Mouse (Mus musculus): Measurements from ENCODE around the gene Otoa. TPM values are rescaled to one million over a fixed set of nuclear protein-coding genes. Genes with fewer than 3 reads are reported as not detected.

Gene Otoa
- total and polyA plus RNA-seq, 2 experiments from 2014 or later = 0.16 to 0.48 TPM

- no peaks in the 10 kb centered on the region for H3K36me3 ChIP-seq (ENCODE audit: insufficient read depth)
- WGBS = 92% methylated on average over 1 of the region's 1 CpGs
- H3K4me2 ChIP-seq (ENCODE audit: low read depth) = no peak overlapping the region
- no peak for TF ChIP-seq CTCF (IDR thresholded peaks at IDR 0.05; ENCODE audit: low read depth)
- H3K4me1 ChIP-seq (ENCODE audit: insufficient read depth) = no peaks in the 10 kb centered on the region
- no peak overlapping the region for H3K9ac ChIP-seq
- H3K4me3 ChIP-seq (ENCODE audit: low read depth, low read length) = no peak overlapping the region
- ATAC-seq = no peak
- no peak overlapping the region for H3K27ac ChIP-seq (ENCODE audit: low read depth, low read length)
- H3K27me3 ChIP-seq (ENCODE audit: insufficient read depth, low read length) = no peaks in the 10 kb centered on the region
- H3K9me3 ChIP-seq (ENCODE audit: low read length) = no peaks in the 10 kb centered on the region
- DNase-seq = no peak
Measured at GRCm38 (mm10) chr7:121043510-121043909, 37.9 kb upstream of the Otoa start.

DNA sequence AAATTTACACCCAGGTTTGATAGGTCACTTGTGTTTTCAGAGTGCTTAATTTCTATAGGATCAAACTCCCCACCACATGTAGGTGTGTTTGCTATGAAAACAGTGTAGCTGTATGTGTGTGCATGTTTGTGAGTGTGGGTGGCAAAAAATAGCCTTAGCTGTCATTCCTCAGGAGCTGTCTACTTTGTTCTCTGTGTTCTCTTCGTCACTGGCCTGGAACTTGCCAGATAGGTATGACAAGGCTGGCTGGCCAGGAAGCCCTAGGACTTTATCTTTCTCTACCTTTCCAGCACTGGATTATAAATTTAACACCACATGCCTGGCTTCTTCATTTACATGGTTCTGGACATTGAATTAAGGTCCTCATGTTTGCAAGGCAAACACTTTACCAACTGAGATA lies 37.2 kb upstream of the Otoa start:
- no peaks in the 10 kb centered on the region for H3K27me3 ChIP-seq (ENCODE audit: insufficient read depth, low read length)
- no peak for TF ChIP-seq CTCF (IDR thresholded peaks at IDR 0.05; ENCODE audit: low read depth)
- no peak overlapping the region for H3K9ac ChIP-seq
- H3K9me3 ChIP-seq (ENCODE audit: low read length) = no peaks in the 10 kb centered on the region
- H3K4me2 ChIP-seq (ENCODE audit: low read depth) = no peak overlapping the region
- ATAC-seq = no peak
- H3K4me1 ChIP-seq (ENCODE audit: insufficient read depth) = no peaks in the 10 kb centered on the region
- no peak for DNase-seq
- no peaks in the 10 kb centered on the region for H3K36me3 ChIP-seq (ENCODE audit: insufficient read depth)
- WGBS = 93% methylated on average over 1 of the region's 1 CpGs
- no peak overlapping the region for H3K27ac ChIP-seq (ENCODE audit: low read depth, low read length)
- H3K4me3 ChIP-seq (ENCODE audit: low read depth, low read length) = no peak overlapping the region

DNA sequence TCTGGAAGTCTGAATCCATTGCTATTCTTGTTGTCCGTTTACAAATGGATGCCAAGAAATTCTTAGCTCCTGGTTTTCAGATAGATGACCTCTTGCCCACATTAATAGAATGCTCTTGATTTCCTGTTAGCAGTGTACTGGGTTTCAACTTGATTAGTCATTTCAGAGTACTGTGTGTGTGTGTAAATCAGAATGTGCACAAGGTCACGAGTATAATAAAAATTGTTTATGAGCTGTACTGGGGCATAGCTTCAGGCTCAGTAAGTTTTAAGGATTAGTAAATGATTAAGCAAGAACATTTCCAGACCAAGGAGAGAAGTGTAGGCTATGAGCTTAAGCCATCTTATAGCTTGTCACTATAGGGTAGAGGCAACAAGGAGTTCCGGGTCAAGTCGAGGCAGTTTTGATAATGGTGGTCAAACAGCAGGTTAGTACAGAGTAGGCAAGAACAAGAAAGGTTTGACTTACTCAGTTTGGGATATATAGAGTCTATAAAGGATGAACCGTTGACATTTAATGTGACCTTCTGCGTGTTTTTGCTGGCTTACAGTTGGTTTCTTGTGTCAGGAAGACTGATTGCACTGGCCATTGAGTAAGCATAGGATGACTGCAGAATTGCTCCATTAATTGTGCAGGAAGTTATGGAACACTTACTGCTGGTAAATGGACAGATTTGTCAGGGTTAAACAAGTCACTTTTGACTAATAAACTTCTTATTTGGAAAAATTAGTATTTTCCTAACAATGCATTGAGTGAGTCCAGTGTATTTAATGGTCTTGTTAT lies 35.6 kb upstream of the Otoa start:
- peaks cover 7% of the 10 kb centered on the region; the same call in 1 of the 2 replicates for H3K36me3 ChIP-seq (ENCODE audit: insufficient read depth)
- H3K9ac ChIP-seq = no peak overlapping the region
- no peak overlapping the region for H3K27ac ChIP-seq (ENCODE audit: low read depth, low read length)
- no peaks in the 10 kb centered on the region for H3K9me3 ChIP-seq (ENCODE audit: low read length)
- no peak overlapping the region for H3K4me3 ChIP-seq (ENCODE audit: low read depth, low read length)
- ATAC-seq = no peak
- WGBS = 95% methylated on average over 6 of the region's 6 CpGs
- H3K27me3 ChIP-seq (ENCODE audit: insufficient read depth, low read length) = no peaks in the 10 kb centered on the region
- no peak for DNase-seq
- no peak for TF ChIP-seq CTCF (IDR thresholded peaks at IDR 0.05; ENCODE audit: low read depth)
- no peak overlapping the region for H3K4me2 ChIP-seq (ENCODE audit: low read depth)
- H3K4me1 ChIP-seq (ENCODE audit: insufficient read depth) = no peaks in the 10 kb centered on the region

DNA sequence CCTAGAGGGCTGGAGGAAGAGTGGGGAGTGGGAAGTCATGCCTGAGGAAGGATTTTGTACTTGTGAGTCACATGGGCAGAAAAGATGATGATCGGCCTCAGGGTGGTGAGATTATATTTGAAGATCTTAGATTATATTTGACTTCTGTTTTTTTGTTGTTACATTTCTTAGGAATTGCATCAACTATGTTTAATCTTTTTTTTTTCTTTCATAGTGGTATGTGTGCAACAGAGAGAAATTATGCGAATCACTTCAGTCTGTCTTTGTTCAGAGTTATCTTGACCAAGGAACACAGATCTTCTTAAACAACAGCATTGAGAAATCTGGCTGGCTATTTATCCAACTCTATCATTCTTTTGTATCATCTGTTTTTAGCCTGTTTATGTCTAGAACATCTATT lies 33.8 kb upstream of the Otoa start:
- peaks cover 13% of the 10 kb centered on the region for H3K36me3 ChIP-seq (ENCODE audit: insufficient read depth)
- H3K9ac ChIP-seq = no peak overlapping the region
- no peak overlapping the region for H3K4me2 ChIP-seq (ENCODE audit: low read depth)
- WGBS = 88% methylated on average over 2 of the region's 2 CpGs
- no peak overlapping the region for H3K27ac ChIP-seq (ENCODE audit: low read depth, low read length)
- no peaks in the 10 kb centered on the region for H3K4me1 ChIP-seq (ENCODE audit: insufficient read depth)
- ATAC-seq (no peak), DNase-seq (no peak)
- no peak overlapping the region for H3K4me3 ChIP-seq (ENCODE audit: low read depth, low read length)
- no peaks in the 10 kb centered on the region for H3K9me3 ChIP-seq (ENCODE audit: low read length)
- TF ChIP-seq CTCF (IDR thresholded peaks at IDR 0.05; ENCODE audit: low read depth) = no peak
- H3K27me3 ChIP-seq (ENCODE audit: insufficient read depth, low read length) = no peaks in the 10 kb centered on the region

DNA sequence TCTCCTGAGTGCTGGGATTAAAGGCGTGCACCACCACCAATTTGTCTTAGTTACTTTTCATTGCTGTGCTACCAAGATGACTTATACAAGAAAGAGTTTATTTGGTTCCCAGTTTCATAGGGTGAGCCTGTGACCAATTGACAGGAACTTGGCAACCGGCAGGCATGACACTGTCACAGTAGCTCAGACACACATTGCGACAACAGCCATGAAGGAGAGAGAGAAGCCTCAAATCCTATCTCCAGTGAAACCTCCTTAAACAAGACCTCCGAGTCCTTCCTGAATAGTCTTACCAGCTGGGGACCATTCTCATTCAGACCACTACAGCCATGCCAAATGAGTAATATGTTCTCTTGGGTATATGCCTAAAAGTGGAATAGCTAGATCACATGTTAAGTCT lies 28.4 kb upstream of the Otoa start:
- no peaks in the 10 kb centered on the region for H3K27me3 ChIP-seq (ENCODE audit: insufficient read depth, low read length)
- H3K9ac ChIP-seq = no peak overlapping the region
- ATAC-seq (no peak), DNase-seq (no peak)
- no peaks in the 10 kb centered on the region for H3K9me3 ChIP-seq (ENCODE audit: low read length)
- no peak overlapping the region for H3K4me2 ChIP-seq (ENCODE audit: low read depth)
- H3K36me3 ChIP-seq (ENCODE audit: insufficient read depth) = peaks cover 38% of the 10 kb centered on the region
- TF ChIP-seq CTCF (IDR thresholded peaks at IDR 0.05; ENCODE audit: low read depth) = no peak
- 90% methylated on average over 4 of the region's 4 CpGs for WGBS
- H3K4me1 ChIP-seq (ENCODE audit: insufficient read depth) = no peaks in the 10 kb centered on the region
- no peak overlapping the region for H3K27ac ChIP-seq (ENCODE audit: low read depth, low read length)
- H3K4me3 ChIP-seq (ENCODE audit: low read depth, low read length) = no peak overlapping the region

DNA sequence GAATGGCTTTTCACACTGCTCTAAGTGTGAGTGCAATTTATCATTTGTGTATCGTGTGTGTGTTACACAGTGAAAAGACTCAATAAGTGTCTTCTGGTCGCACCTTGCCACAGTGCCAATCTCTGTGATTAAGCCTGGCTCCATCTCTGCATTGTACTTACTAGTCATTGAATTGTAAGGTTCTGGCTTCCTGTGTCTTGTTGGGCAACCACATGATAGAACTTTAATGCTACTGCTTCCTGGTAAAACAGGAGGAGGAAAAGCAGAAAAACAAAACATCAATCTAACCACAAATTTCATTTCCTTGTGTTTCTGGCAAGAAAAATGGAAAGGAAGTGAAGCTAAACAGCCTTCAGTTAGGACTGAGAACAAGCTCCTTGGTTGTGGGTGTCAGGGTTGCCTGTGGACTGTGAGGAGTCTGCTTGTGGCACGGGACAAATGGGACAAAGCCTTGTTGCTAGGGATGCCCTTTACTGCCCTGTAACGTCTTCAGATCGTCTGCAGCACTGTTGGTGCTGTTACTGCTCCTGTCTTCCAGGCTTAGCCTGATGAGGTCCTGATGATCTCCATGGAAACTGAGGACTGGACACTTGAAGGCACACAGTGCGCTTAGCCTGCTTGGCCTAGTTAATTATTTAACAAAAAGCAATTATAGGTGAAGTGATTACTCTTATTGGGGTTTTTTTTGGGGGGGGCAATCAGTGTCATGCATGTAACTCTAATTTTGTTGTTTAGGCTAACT lies 21.8 kb upstream of the Otoa start:
- ATAC-seq = no peak

GRCm38 (mm10) chr7:121064309-121064708 lies 17.1 kb upstream of the Otoa start:
- no peak overlapping the region for H3K4me2 ChIP-seq (ENCODE audit: low read depth)
- no peaks in the 10 kb centered on the region for H3K27me3 ChIP-seq (ENCODE audit: insufficient read depth, low read length)
- peak; percentile 68 for TF ChIP-seq CTCF (IDR thresholded peaks at IDR 0.05; ENCODE audit: low read depth)
- no peak overlapping the region for H3K9ac ChIP-seq
- ATAC-seq = peak; percentile 65
- H3K36me3 ChIP-seq (ENCODE audit: insufficient read depth) = peaks cover 11% of the 10 kb centered on the region
- DNase-seq = peak; percentile 58
- WGBS = 51% methylated on average over 4 of the region's 4 CpGs
- no peaks in the 10 kb centered on the region for H3K4me1 ChIP-seq (ENCODE audit: insufficient read depth)
- H3K27ac ChIP-seq (ENCODE audit: low read depth, low read length) = no peak overlapping the region
- H3K4me3 ChIP-seq (ENCODE audit: low read depth, low read length) = no peak overlapping the region
- no peaks in the 10 kb centered on the region for H3K9me3 ChIP-seq (ENCODE audit: low read length)

More for the DNA sequence above, 21.8 kb upstream of the Otoa start:
- Histone ChIP-seq H3K4me1 (ENCODE audit: insufficient read depth) (no peaks in the 10 kb centered on the region), H3K9me3 (ENCODE audit: low read length) (no peaks in the 10 kb centered on the region), H3K27ac (ENCODE audit: low read depth, low read length) (no peak overlapping the region), H3K9ac (no peak overlapping the region), H3K27me3 (ENCODE audit: insufficient read depth, low read length) (no peaks in the 10 kb centered on the region), H3K36me3 (ENCODE audit: insufficient read depth) (peaks cover 21% of the 10 kb centered on the region), H3K4me2 (ENCODE audit: low read depth) (no peak overlapping the region), H3K4me3 (ENCODE audit: low read depth, low read length) (no peak overlapping the region)
- WGBS = 61% methylated on average over 6 of the region's 6 CpGs
- no peak for TF ChIP-seq CTCF (IDR thresholded peaks at IDR 0.05; ENCODE audit: low read depth)
- DNase-seq = no peak
